Mouse (Mus musculus): Measurements from ENCODE around the gene Card14. TPM values are rescaled to one million over a fixed set of nuclear protein-coding genes. Genes with fewer than 3 reads are reported as not detected.

The Card14 gene
- polyA plus RNA-seq (2015; fragmentation: Nextera tagmentation; extraction: Ambion mirVana): 0.99 and 1.2 TPM in 2 replicates

GRCm38 (mm10) chr11:119307658-119307867 is at the start of gene Card14:
Gene Card14 (plus strand): TSS chr11:119307768.
- no peak for TF ChIP-seq CTCF (IDR thresholded peaks at IDR 0.05; ENCODE audit: low read depth)
- H3K27ac ChIP-seq: no peak within 1 kb of the TSS
- H3K4me3 ChIP-seq (replicated peaks; ENCODE audit: low read depth, low read length): no peak within 1 kb of the TSS
- H3K27me3 ChIP-seq (ENCODE audit: insufficient read depth, low read length): no peaks in the 10 kb centered on the region
- ATAC-seq (replicated peaks; ENCODE audit: low FRiP score, low read depth) (no peak), DNase-seq (ENCODE audit: low spot score) (no peak)
- H3K9ac ChIP-seq (ENCODE audit: low read depth, low read length): no peak within 1 kb of the TSS
- H3K4me1 ChIP-seq (replicated peaks; ENCODE audit: insufficient read depth, low read length): no peaks in the 10 kb centered on the region
- H3K9me3 ChIP-seq (replicated peaks; ENCODE audit: low read length): no peaks in the 10 kb centered on the region
- H3K36me3 ChIP-seq (ENCODE audit: insufficient read depth, low read length): no peaks in the 10 kb centered on the region
- H3K4me2 ChIP-seq (ENCODE audit: low read length): no peak within 1 kb of the TSS
- WGBS: 46% methylated on average over 1 of the region's 1 CpGs

GRCm38 (mm10) chr11:119258216-119258571 is 49.4 kb upstream of the Card14 start:
- H3K4me3 ChIP-seq (replicated peaks; ENCODE audit: low read depth, low read length): peak overlapping the region; percentile 9; the same call in 1 of the 2 replicates
- TF ChIP-seq CTCF (IDR thresholded peaks at IDR 0.05; ENCODE audit: low read depth): no peak
- peaks cover 18% of the 10 kb centered on the region for H3K4me1 ChIP-seq (replicated peaks; ENCODE audit: insufficient read depth, low read length)
- H3K27ac ChIP-seq: peak overlapping the region; percentile 40; the same call in 1 of the 2 replicates
- H3K4me2 ChIP-seq (ENCODE audit: low read length): peak overlapping the region; percentile 46
- ATAC-seq (replicated peaks; ENCODE audit: low FRiP score, low read depth) (no peak), DNase-seq (ENCODE audit: low spot score) (no peak)
- H3K9ac ChIP-seq (ENCODE audit: low read depth, low read length): no peak overlapping the region
- 36% methylated on average over 9 of the region's 9 CpGs for WGBS
- H3K9me3 ChIP-seq (replicated peaks; ENCODE audit: low read length): no peaks in the 10 kb centered on the region
- H3K27me3 ChIP-seq (ENCODE audit: insufficient read depth, low read length): no peaks in the 10 kb centered on the region
- no peaks in the 10 kb centered on the region for H3K36me3 ChIP-seq (ENCODE audit: insufficient read depth, low read length)

- WGBS: 54% methylated on average over 23 of the region's 23 CpGs
- H3K4me3 ChIP-seq (replicated peaks; ENCODE audit: low read depth, low read length): peak overlapping the region; percentile 9; the same call in 1 of the 2 replicates
- no peaks in the 10 kb centered on the region for H3K36me3 ChIP-seq (ENCODE audit: insufficient read depth, low read length)
- peaks cover 18% of the 10 kb centered on the region for H3K4me1 ChIP-seq (replicated peaks; ENCODE audit: insufficient read depth, low read length)
- no peak overlapping the region for H3K9ac ChIP-seq (ENCODE audit: low read depth, low read length)
- no peaks in the 10 kb centered on the region for H3K27me3 ChIP-seq (ENCODE audit: insufficient read depth, low read length)
- DNase-seq (ENCODE audit: low spot score) (peak; percentile 83), ATAC-seq (replicated peaks; ENCODE audit: low FRiP score, low read depth) (peak; percentile 54; the same call in 1 of the 2 replicates)
- peak overlapping the region; percentile 46 for H3K4me2 ChIP-seq (ENCODE audit: low read length)
- peak overlapping the region; percentile 40; the same call in 1 of the 2 replicates for H3K27ac ChIP-seq
- TF ChIP-seq CTCF (IDR thresholded peaks at IDR 0.05; ENCODE audit: low read depth): no peak
- H3K9me3 ChIP-seq (replicated peaks; ENCODE audit: low read length): no peaks in the 10 kb centered on the region
Measured at GRCm38 (mm10) chr11:119258572-119259322, 48.8 kb upstream of the Card14 start.

GRCm38 (mm10) chr11:119259977-119260376 is 47.6 kb upstream of the Card14 start:
- no peak for ATAC-seq (replicated peaks; ENCODE audit: low FRiP score, low read depth)
- 85% methylated on average over 8 of the region's 8 CpGs for WGBS

GRCm38 (mm10) chr11:119264413-119264812 is 43.2 kb upstream of the Card14 start:
- H3K27ac ChIP-seq: no peak overlapping the region
- DNase-seq (ENCODE audit: low spot score) (no peak), ATAC-seq (replicated peaks; ENCODE audit: low FRiP score, low read depth) (no peak)
- TF ChIP-seq CTCF (IDR thresholded peaks at IDR 0.05; ENCODE audit: low read depth): no peak
- H3K27me3 ChIP-seq (ENCODE audit: insufficient read depth, low read length): no peaks in the 10 kb centered on the region
- H3K4me3 ChIP-seq (replicated peaks; ENCODE audit: low read depth, low read length): no peak overlapping the region
- H3K4me2 ChIP-seq (ENCODE audit: low read length): no peak overlapping the region
- no peaks in the 10 kb centered on the region for H3K9me3 ChIP-seq (replicated peaks; ENCODE audit: low read length)
- H3K9ac ChIP-seq (ENCODE audit: low read depth, low read length): no peak overlapping the region
- WGBS: 91% methylated on average over 13 of the region's 13 CpGs
- no peaks in the 10 kb centered on the region for H3K36me3 ChIP-seq (ENCODE audit: insufficient read depth, low read length)
- H3K4me1 ChIP-seq (replicated peaks; ENCODE audit: insufficient read depth, low read length): no peaks in the 10 kb centered on the region

More at GRCm38 (mm10) chr11:119259977-119260376, 47.6 kb upstream of the Card14 start:
- H3K27ac ChIP-seq: no peak overlapping the region
- H3K36me3 ChIP-seq (ENCODE audit: insufficient read depth, low read length): no peaks in the 10 kb centered on the region
- H3K4me1 ChIP-seq (replicated peaks; ENCODE audit: insufficient read depth, low read length): peaks cover 18% of the 10 kb centered on the region
- no peaks in the 10 kb centered on the region for H3K9me3 ChIP-seq (replicated peaks; ENCODE audit: low read length)
- DNase-seq (ENCODE audit: low spot score): no peak
- H3K4me3 ChIP-seq (replicated peaks; ENCODE audit: low read depth, low read length): no peak overlapping the region
- H3K9ac ChIP-seq (ENCODE audit: low read depth, low read length): no peak overlapping the region
- TF ChIP-seq CTCF (IDR thresholded peaks at IDR 0.05; ENCODE audit: low read depth): no peak
- H3K27me3 ChIP-seq (ENCODE audit: insufficient read depth, low read length): no peaks in the 10 kb centered on the region
- no peak overlapping the region for H3K4me2 ChIP-seq (ENCODE audit: low read length)

GRCm38 (mm10) chr11:119265811-119266210 is 41.8 kb upstream of the Card14 start:
- DNase-seq (ENCODE audit: low spot score) (no peak), ATAC-seq (replicated peaks; ENCODE audit: low FRiP score, low read depth) (no peak)
- no peak overlapping the region for H3K27ac ChIP-seq
- H3K9ac ChIP-seq (ENCODE audit: low read depth, low read length): no peak overlapping the region
- TF ChIP-seq CTCF (IDR thresholded peaks at IDR 0.05; ENCODE audit: low read depth): no peak
- H3K27me3 ChIP-seq (ENCODE audit: insufficient read depth, low read length): no peaks in the 10 kb centered on the region
- 81% methylated on average over 7 of the region's 7 CpGs for WGBS
- H3K4me2 ChIP-seq (ENCODE audit: low read length): no peak overlapping the region
- H3K4me3 ChIP-seq (replicated peaks; ENCODE audit: low read depth, low read length): no peak overlapping the region
- H3K36me3 ChIP-seq (ENCODE audit: insufficient read depth, low read length): no peaks in the 10 kb centered on the region
- H3K9me3 ChIP-seq (replicated peaks; ENCODE audit: low read length): no peaks in the 10 kb centered on the region
- no peaks in the 10 kb centered on the region for H3K4me1 ChIP-seq (replicated peaks; ENCODE audit: insufficient read depth, low read length)

Measured in kidney, postnatal 0 days (tissue).